Mouse (Mus musculus) gastrocnemius, postnatal 14 days (tissue): ENCODE data around the gene Rad21l. TPM values are rescaled to one million over a fixed set of nuclear protein-coding genes. Genes with fewer than 3 reads are reported as not detected.

Experiments used
- DNase-seq: peaks from one replicate; pipeline ENCODE4 v3.0.0; 2021; ENCODE audit warnings: mixed read lengths
- intact Hi-C: fragments of 180-260 bp; cut with DNase I; formaldehyde crosslinking; loops from one replicate; pipeline ENCODE4 v1.15.1; 2025; ENCODE audit warnings: low total_unique reads
- long read RNA-seq, 2 experiments: library from polyadenylated mRNA; stranded (forward); transcript quantifications; one replicate each; pipeline ENCODE4 v2.0.0; 2021
- total RNA-seq, 2 experiments: library from RNA; stranded (reverse); gene quantifications; 2 replicates each; pipeline ENCODE4 v1.2.3; 2021

Gene Rad21l
- not detected for total RNA-seq
- long read RNA-seq, experiment 1, result 0 reads
- long read RNA-seq, experiment 2, result 0 reads

DNA sequence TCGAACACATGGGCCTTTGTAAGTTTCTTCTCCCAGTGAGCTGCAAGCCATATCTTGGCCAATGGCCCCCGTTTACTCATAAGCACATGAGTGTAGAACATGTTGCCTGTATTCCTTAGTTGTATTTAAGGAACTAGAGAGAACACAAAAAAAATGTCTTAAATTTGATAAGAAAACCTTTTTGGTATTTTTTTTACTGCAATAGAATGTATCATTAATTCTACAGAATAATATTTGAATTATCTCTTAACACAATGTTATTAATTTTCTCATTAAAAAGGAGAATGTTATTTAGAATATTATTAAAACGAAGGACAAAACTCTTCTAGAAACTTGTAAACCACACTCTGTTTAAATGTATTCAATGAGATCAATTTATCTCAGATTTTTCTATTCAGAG is at the start of gene Rad21l:
Gene Rad21l (minus strand): TSS at position 101 of the 400 bp plus-strand sequence.
- intact Hi-C loops, result no loop called here

GRCm38 (mm10) chr2:151716318-151717055 is 48.2 kb upstream of the Rad21l start:
- intact Hi-C loops, result no loop called here
- no peak for DNase-seq

More for the DNA sequence above, at the start of gene Rad21l:
- DNase-seq, result no peak

GRCm38 (mm10) chr2:151715526-151715925 is 47.2 kb upstream of the Rad21l start:
- DNase-seq, result no peak
- intact Hi-C loops, result no loop called here

GRCm38 (mm10) chr2:151712647-151713046 is 44.3 kb upstream of the Rad21l start:
- DNase-seq, result no peak
- intact Hi-C loops, result no loop called here

DNA sequence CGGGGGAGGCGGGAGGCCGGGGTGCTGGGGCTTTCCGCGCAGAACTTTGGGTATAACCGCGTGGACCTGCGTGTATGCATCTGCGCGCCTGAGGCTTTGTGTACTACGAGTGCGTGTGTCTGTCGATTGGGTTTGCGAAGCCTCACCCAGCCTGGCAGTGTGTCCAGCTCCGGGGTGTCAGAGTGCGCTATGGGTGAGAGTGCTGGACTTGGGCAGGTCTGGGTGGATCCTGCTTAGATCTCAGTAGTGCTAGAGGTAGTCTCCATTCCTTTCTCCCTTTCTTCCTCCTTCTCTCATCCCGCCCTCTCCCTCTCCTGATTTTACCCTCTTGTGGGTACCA is 34.5 kb upstream of the Rad21l start:
- intact Hi-C loops, result no loop called here
- no peak for DNase-seq

DNA sequence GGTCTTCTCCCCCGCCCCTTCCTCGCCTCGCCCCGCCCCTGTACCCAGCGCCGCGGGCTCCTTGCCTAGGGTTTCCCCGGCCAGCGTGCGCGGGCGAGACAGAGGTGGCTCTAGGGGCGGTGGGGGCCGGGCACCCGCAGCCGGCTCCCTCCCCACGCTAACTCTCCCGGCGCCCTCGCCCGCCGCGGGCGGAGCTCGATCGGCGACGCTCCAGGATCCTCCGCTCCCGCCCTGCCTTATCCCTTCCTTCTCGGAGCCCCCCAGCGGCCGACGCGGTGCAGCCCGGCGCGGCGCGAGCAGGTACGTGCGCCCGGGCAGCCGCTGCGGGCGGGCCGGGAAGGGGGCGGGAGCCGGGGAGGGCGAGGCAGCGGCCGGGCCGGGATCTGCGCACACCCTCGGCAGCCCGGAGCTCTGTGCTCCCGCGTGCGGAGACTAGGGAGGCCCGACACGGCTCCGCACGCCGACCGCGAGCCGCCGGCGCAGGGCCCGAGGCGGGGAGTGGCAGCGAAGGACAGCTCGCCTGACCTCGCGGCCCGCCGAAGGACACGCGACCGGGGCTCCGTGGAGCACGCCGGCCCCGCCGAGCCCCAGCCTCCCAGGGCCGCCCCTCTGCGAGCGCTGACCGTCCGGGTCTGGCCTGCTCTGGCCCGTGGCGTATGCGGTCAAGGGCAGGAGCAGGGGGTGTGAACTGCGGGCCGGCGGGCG is 34.0 kb upstream of the Rad21l start:
- peak; percentile 38 for DNase-seq
- intact Hi-C loops, result no loop called here

DNA sequence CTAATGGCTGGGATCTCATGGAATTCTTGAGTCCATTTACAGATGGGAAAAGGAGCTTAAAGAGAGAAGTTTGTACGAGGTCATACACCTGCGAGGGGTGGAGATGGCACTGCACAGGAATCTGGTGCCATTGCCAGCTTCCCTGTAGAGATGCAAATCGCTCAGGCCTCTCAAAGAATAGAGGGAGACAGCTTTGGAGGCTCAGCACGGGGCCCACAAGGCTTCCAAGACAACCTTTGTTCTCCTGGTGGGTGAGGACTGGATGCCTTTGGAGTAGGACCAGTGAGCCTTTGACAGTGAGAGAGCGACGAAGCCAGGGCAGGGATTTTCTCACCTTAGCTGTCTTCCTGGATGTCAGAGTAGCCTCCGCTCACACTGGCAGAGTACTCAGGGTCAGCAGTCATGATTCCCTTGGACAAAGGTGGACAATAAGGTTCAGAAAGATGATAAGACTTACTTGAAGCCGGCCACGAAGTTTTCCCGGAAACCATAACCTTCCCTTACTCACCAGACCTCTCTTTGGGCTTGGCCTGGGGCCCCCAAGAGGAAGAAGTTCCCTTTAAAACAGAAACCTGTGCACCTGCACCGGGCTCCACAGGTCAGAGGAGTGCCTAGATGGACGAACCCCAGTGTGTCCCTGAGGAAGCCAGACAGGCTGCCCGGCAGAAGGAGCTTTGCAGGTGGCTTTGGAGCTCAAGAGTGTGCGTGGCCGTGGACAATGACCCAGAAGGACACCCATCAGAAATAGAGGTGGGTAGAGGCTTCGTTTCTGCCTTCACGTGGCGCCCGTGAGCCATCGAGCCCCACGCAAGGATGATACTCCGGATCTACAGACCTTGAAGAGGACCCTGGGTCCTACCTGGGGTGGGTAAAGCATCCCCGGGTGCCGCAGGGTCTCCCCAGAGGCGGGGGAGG is 33.2 kb upstream of the Rad21l start, which contains the start of gene Tmem74b:
Gene Tmem74b (plus strand): TSS at position 778 of the 915 bp plus-strand sequence.
- intact Hi-C loops, result no loop called here
- DNase-seq, result no peak

DNA sequence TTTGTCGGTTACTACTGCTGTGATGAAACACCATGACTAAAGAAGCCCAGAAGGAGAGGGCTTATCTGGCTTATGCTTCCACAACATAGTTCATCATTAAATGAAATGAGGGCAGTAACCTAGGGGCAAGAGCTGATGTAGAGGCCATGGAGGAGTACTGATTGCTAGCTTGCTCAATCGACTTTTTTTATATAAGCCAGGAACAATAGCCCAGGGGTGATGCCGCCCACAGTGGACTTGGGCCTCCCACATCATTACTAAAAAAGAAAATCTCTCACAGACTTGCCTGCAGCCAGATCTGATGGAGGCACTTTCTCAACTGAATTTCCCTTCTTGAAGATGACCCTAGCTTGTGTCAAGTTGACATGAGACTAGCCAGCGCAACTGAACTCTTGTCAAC is 14.6 kb upstream of the Rad21l start:
- intact Hi-C loops, result loop anchor here (5.0 to 10.0 kb wide), 2 partner anchors 98 to 191 kb away; partner anchors contain the start of gene Nsfl1c
- DNase-seq, result no peak

GRCm38 (mm10) chr2:151682357-151682756 is 14.0 kb upstream of the Rad21l start:
- DNase-seq, result no peak
- intact Hi-C loops, result loop anchor here (5.0 to 10.0 kb wide), 2 partner anchors 98 to 190 kb away; partner anchors contain the start of gene Nsfl1c

GRCm38 (mm10) chr2:151676234-151676633 is 7.9 kb upstream of the Rad21l start:
- DNase-seq, result no peak
- intact Hi-C loops, result no loop called here

- intact Hi-C loops, result no loop called here
- no peak for DNase-seq
Observed at GRCm38 (mm10) chr2:151670968-151671329, 2.6 kb upstream of the Rad21l start.

DNA sequence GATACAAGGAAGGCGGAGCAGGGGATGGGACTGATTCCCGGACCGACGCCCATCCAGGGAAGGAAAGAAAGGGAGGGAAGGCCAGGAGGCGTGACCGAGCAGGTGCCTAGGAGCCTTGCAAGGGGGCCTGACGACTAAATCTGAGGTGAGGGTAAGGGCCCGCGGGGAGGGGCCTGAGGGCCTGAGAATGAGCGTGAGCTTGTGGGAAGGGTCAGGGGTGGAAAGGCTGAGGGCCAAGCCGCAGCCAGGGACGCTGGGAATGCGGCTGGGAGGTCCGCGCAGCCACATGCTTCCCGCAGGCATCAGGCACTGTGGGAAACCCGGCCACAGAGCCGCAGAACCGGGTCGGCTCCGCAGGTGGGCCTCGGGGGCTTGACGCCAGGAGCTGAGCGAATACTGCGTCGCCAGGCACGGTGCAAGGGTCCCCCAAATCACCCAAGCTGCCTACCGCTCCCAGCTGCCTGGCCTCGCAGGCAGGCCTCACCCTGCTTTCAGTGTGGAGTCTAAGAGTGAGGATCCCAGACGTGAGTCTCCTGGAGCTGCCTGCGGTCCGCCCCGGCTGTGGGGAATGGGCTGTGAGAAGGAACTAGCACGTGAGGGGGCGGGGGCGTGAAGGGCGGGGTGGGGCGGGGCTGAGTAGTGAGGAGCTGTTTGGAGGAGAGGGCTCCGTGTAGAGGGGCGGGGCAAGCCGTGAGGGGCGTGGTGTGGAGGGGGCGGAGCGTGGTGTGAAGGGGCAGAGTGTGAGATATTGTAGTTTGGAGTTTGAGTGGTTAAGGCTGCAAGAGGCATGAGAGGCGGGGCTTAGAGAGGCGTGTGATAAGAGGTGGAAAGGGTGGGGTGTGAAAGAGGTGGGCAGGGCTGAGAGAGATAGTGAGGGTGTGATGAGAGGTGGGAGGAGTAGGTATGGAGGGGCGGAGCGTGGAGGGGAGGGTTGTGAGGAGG is 2.0 kb upstream of the Rad21l start:
- DNase-seq, result no peak
- intact Hi-C loops, result no loop called here

- no peak for DNase-seq
- intact Hi-C loops, result no loop called here
Observed at GRCm38 (mm10) chr2:151652053-151652452, 16.3 kb downstream of the Rad21l start.

DNA sequence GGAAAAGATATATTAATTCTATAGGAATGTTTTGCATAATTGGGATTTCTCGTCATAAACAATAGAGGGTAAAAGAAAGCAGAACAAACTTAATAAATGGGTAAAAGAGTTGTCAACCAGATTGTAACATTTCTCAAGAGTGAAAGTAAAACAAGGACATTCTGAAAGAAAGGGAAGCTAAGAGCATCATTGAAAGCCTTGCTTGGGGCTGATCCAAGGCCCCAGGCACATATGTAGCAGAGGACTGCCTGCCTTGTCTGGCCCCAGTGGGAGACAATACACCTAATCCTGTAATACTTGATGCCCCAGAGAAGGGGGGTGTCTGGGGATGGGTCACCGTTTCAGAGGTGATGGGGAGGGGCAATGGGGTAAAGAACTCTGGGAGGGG is 32.3 kb downstream of the Rad21l start:
- intact Hi-C loops, result no loop called here
- no peak for DNase-seq

GRCm38 (mm10) chr2:151635362-151636014 is 32.8 kb downstream of the Rad21l start:
- intact Hi-C loops, result no loop called here
- DNase-seq, result no peak

GRCm38 (mm10) chr2:151634903-151635302 is 33.4 kb downstream of the Rad21l start:
- no peak for DNase-seq
- intact Hi-C loops, result no loop called here

DNA sequence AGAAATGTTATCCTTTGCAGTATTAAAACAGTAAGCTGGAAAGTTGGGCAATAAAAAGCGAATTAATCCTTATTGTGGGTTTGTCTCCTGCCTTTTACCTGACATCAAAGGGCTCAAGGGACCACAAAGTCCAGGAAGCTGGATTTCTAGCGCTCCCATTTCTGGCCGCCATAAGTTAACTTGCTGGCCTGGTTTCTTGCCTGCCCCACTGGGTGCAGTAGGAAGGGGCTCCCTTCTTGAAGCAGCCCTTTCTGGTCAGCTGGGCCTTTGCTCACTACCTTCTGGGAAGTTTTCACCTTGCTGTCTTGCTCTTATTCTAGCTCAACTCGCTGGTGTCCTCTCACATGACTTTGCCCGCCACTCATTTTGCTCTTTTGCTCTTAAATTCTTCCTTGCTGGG is 35.4 kb downstream of the Rad21l start:
- no peak for DNase-seq
- intact Hi-C loops, result no loop called here

- intact Hi-C loops, result no loop called here
- DNase-seq, result peak; percentile 50
Observed at GRCm38 (mm10) chr2:151632159-151632814, 36.0 kb downstream of the Rad21l start, which contains the start of gene Snph. Snph (minus strand) TSS chr2:151632593.
